In the genomic region with DNA sequence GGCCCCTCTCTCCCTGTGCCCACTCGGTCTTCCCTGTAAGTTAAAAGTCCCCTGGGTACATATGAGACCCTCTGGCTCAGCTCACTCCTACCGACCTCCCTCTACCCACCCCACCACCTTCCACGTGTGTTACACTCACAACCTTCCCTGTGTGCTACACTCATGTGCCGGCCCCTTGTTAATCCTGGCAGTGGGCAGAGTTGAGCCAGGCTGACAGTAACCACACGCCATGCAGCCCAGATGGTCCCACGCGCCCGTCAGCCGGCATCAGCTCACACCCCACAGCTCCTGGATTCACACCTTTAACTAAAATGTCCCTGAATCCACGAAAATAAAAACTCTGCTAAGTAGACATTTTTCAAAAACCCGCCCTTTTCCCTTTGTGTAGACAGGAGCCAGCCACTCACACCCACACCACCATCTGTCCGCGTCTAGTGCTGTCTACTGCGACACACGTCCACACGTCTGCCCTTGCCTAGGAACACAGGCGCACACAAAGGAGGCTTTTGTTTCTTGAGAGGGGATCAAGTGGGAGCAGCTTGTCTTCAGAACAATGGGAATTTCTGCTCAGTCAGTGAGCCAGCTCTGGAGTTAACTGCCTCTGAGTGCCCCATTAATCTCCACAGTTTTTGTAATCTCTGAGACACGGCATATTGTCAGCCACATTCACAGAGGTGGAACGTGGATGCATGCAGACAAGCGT, we compare ENCODE assay signal across 8 mouse cellular contexts.
DNase-seq lines count a peak whose midpoint lies in the region; ATAC-seq lines count a peak whose summit lies in the region.

No protein-coding gene starts in this region.

- peaks cover 4% of the 10 kb centered on the region; the same call in 1 of the 2 replicates for H3K9me3 ChIP-seq in forebrain, embryonic 11.5 days (ENCODE audit: control insufficient read depth, low read length)
- H3K9me3 ChIP-seq in midbrain, embryonic 16.5 days (replicated peaks; ENCODE audit: control insufficient read depth, low read length, poor library complexity, severe bottlenecking) = peaks cover 3% of the 10 kb centered on the region; the same call in 1 of the 2 replicates

- 0 out of 2 replicates have a peak overlapping the region, but pooled peaks have one; percentile 9 for H3K4me2 ChIP-seq in forebrain, embryonic 11.5 days (ENCODE audit: low read depth, low read length, severe bottlenecking)
- no peak overlapping the region for H3K4me2 ChIP-seq in midbrain, embryonic 16.5 days (ENCODE audit: low read length)

- peaks cover 11% of the 10 kb centered on the region; the same call in 1 of the 2 replicates for H3K27me3 ChIP-seq in forebrain, embryonic 11.5 days (ENCODE audit: control insufficient read depth, insufficient read depth, low read length)
- H3K27me3 ChIP-seq in midbrain, embryonic 16.5 days (ENCODE audit: control insufficient read depth, insufficient read depth, low read depth, low read length) = no peaks in the 10 kb centered on the region

- peak overlapping the region; percentile 51 for H3K9ac ChIP-seq in forebrain, embryonic 11.5 days (ENCODE audit: low read length)
- peak overlapping the region; percentile 56; the same call in 1 of the 2 replicates for H3K9ac ChIP-seq in midbrain, embryonic 16.5 days (ENCODE audit: low read depth, low read length)

- WGBS in forebrain, embryonic 11.5 days = 25% methylated on average over 20 of the region's 20 CpGs
- WGBS in midbrain, embryonic 16.5 days = 12% methylated on average over 20 of the region's 20 CpGs

- H3K4me1 ChIP-seq in forebrain, embryonic 11.5 days (replicated peaks; ENCODE audit: control insufficient read depth, insufficient read depth, low read length) = peaks cover 16% of the 10 kb centered on the region
- peaks cover 7% of the 10 kb centered on the region for H3K4me1 ChIP-seq in midbrain, embryonic 16.5 days (ENCODE audit: control insufficient read depth, insufficient read depth, low read length)

- H3K36me3 ChIP-seq in forebrain, embryonic 11.5 days (ENCODE audit: control insufficient read depth, insufficient read depth, low read length) = no peaks in the 10 kb centered on the region
- no peaks in the 10 kb centered on the region for H3K36me3 ChIP-seq in midbrain, embryonic 16.5 days (ENCODE audit: control insufficient read depth, insufficient read depth, low read length)

- peak; percentile 57 to 62 for DNase-seq in cerebellum, postnatal 14 days
- no peak for DNase-seq in cerebellum, adult 11-12 months
- DNase-seq in forebrain, embryonic 11.5 days (ENCODE audit: low spot score) = peak; percentile 78
- DNase-seq in layer of hippocampus, adult 9-10 months (ENCODE audit: low spot score) = peak; percentile 54
- DNase-seq in kidney, adult 8-10 months = no peak
- no peak for DNase-seq in ovary, adult 18-20 months (ENCODE audit: low spot score)
- no peak for DNase-seq in kidney, adult 18-20 months

- peak; percentile 92 for ATAC-seq in forebrain, embryonic 11.5 days (replicated peaks; ENCODE audit: low FRiP score)
- peak; percentile 64 for ATAC-seq in midbrain, embryonic 16.5 days

- peak overlapping the region; percentile 79 for H3K27ac ChIP-seq in forebrain, embryonic 11.5 days (ENCODE audit: low read depth, low read length)
- peak overlapping the region; percentile 64 for H3K27ac ChIP-seq in midbrain, embryonic 16.5 days (ENCODE audit: low read length)

- no peak overlapping the region for H3K4me3 ChIP-seq in forebrain, embryonic 11.5 days (ENCODE audit: low read depth, low read length)
- H3K4me3 ChIP-seq in midbrain, embryonic 16.5 days (ENCODE audit: low read depth, low read length) = no peak overlapping the region

Comparison
In these comparisons a context has a peak if more than half of its experiments do, and no peak if none do; other contexts are left out.
1. DNase-seq: peak in cerebellum, postnatal 14 days (2 of 2), forebrain, embryonic 11.5 days (single experiment) and layer of hippocampus, adult 9-10 months (single experiment); none in cerebellum, adult 11-12 months (single experiment), kidney, adult 8-10 months (0 of 2), ovary, adult 18-20 months (single experiment) and kidney, adult 18-20 months (single experiment).